Mouse (Mus musculus): ENCODE data around the gene Fam189a2.

Fam189a2 gene

DNA sequence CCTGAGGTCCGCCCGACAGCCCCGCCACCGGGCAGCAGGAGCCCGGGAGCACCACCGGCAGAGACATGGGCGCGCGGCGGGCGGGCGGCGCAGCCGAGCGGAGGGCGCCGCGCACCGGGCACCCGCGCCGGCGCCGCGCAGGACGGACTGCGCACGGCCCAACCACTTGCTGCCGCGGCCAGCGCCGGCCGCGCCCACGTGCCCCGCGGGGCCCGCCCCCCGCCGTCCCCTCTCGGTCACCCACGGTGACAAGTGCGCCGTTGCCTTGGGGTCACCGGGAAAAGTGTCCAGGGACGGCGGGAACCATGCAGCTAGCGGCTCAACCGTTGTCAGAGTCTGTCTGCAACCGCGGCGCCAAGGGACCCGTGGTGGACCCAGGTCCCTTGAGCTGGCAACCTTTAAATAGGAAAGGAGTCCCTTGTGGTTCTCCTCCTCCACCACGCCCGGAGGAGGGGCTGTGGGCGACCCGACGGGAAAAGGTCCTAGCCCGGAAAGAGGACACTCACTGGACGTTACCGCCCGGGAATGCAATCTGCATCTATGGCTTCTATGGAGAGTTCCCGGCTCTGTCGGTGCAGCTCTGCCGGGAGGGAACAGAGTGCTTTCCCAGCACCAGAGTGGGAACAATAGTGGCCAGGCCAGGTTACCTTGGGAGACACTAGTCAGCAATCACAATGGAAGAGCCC is at the start of gene Fam189a2:
Gene Fam189a2, minus strand, starts transcription at position 149 of the 686 bp plus-strand sequence.
- no peak for DNase-seq

DNA sequence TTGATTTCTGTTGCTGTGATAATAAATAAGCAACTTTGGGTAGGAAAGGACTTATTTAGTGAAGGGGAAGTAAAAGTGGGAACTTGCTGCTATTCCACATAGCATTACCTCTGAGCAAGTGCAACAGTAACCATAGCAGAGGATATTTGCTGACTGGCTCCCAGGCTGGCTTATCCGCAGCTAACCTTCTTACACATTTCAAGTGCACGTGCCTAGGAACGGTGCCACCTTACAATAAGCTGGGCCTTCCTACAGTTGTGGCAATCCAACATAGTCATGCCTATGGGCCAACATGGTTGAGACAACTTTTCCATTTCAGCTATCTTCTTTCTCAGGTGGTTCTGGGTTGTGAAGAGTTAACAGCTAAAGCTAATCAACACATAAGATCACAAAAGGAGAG is 46.8 kb upstream of the Fam189a2 start:
- DNase-seq: no peak

DNA sequence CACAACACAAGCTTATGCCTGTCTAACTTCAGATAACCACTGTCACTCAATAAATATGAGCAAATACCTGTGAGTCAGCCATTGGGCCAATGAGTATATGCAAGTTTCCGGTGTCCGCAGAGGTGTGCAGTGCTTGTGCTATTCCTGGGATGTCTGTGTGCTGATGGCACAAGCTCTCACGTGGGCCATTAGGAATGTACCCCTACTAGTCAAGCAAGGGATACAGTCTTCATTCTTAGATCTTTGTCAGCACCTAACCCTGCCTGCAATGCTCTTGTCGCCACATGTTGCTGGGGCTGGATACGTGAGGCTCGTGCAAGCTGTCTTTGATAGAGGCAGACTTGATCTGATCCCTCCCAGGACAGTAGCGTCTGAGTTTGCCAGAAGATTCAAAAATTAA is 45.7 kb upstream of the Fam189a2 start:
- DNase-seq: no peak

DNA sequence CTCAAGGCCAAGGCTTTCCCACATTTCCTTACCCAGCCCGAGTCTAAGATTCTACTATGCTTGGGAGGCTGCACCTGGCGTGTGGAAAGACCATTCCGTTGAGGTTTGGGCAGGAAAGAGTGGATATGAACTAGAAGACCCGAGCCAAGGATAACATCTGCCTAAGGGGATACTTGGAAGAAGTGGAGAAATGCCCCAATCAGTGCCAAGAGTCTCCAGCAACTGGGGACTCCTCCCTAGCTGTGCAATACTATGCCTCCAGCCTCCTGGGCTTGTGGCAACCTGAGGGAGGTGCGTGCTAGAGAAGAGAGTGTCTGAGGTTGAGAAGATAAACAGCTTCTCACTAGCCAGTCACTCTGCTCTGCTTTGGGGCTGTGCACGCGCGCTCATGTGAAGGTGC is 45.1 kb upstream of the Fam189a2 start:
- no peak for DNase-seq

DNA sequence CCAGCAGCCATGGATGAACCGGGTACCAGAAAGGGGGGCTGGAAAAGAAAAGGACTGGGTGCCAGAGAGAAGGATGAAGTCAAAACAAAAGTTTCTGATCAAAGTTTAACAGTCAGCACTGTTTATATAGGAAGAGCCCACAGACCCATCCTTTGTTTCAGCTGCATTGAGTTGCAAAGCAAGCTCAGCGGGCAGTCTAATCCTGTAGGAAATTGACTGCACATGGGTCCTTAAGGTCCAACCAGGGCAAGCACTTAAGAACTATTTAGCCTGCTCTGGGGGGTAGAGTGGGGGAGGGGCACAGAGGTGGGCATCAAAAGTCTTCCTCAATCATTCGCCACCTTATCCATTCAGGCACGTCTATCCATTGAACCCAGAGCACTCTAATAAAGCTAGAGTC is 42.3 kb upstream of the Fam189a2 start:
- DNase-seq: no peak

DNA sequence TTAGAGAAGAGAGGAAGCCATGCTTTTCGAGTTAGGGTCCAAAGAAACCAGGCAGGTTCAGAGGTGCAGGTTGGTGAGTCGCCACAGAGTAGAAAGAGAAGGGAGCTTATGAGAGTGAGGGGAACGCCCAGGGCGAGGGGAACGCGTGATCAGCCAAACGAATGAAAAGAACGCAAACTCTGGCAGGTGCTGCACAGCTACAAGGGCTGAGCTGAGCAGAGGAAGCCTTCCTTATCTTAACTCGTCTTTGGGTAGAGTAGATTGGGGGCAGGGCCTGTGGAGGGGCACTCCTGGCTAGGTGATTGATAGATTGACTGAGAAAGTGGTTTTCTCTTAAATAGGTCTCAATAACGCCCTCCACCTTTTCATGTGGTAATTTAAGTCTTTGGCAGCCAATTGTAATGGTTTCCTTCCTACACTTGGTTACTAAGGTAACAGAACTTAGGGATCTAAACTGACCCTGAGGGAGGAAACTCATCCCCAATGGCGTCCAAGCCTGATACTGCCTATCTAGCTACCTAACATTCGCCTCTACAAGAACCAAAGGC is 33.6 kb upstream of the Fam189a2 start:
- DNase-seq: no peak

DNA sequence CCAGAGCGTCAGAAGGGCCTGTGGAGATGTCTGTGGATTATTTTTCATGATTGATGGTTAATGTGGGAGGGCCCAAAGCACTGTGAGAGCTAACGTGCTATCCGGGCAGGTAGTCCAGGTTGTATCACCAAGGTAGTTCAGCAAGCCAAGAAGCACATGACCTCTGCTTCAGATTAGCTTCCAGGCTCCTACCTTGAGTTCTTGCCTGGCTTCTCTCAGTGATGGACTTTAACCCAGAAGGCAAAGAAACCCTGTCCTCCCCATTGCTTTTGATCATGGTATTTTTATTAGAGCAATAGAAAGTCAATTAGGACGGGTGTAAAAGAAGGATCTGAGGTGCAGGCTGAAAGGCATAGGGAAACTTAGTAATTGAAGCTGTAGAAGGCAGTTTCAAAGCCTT is 32.8 kb upstream of the Fam189a2 start:
- no peak for DNase-seq

DNA sequence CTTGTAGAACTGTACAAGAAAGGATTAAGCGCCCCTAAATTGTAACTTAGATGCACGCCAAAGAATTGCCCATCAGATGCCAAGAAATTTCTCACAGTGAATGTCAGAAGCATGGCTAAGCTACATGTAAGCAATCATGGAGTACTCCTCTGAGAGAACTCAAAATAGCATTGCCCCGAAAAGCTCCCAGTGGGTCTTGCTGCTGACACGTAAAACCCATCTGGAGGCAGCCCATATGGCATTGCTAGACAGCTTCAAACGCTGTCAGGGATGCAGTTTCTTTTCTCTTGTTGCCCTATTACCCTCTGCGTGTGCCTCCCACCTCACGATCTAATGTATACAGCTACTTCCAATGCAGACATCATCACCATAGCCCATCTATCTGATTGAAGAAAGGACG is 28.0 kb upstream of the Fam189a2 start:
- no peak for DNase-seq

DNA sequence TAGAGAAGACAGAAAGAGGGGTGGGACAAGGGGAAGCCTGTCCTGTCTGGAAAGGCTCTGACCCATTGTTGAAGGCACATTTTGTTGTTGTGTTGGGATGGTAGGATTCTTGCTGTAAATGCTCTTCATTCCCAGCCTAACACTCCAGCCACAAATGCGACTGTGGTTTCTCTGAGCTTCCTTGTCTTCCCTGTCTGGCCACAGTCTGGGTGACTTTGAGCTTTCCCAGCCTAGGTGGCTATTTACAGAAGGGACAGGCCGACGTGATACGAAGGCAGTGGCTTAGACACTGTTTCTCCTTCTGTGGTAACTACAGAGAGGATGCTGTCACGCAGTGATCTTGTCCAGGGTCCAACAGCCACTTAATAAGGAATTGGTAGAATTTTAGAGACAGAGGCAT is 27.2 kb upstream of the Fam189a2 start:
- DNase-seq: no peak

DNA sequence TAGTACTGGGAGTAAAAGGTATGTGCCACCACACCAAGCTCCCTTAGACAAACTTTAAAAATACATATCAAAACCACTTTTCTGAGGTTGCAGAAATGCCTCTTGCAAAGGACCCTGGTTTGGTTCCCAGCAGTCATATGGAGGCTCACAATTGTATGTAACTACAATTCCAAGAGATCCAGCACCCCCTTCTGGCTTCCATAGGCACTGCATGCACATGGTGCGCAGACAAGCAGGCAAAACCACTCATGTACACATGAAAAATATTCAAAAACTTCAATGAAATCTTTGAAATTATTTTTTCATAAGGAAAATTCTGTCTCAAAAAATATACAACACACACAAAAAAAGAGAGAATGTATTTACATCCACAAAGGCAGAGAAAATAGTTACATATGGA is 26.1 kb upstream of the Fam189a2 start:
- no peak for DNase-seq

DNA sequence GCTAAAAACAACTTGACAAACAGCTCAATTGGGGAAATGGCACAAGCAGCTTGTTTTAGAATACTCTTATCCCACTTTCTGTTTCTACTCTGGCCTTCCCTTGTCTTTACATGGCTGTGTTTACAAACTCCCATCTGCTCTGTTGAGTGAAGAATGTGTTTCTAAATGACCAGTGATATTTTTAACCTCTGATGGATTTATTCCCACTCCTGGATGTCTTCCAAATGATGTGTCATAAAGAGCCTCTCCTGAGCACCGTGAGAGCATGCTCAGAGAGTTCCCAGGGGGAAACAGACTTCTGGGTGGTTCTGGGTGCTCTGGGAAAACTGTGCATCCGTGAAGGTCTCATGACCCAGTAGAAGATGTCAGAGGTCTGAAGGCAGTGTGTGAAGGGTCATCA is 24.1 kb upstream of the Fam189a2 start:
- DNase-seq: no peak

DNA sequence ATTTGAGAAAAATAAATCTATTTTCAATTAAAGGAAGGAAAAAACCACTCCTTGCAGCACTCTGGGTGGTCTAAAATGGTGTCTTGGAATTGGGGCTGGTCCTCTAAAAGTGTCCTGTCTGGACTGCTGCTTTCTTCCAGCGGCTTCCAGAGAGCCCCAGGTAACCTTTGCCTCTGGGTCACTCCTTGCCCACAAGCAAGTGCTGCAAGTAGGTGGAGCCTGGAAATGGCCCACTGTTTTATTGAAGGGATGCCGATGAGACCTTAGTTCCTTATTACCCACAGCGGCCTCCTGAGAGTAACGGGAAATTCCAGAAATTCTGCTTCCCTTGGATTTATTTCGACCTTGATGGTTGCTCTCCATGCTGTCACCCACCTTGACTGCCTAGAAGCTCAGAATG is 23.4 kb upstream of the Fam189a2 start:
- DNase-seq: no peak

DNA sequence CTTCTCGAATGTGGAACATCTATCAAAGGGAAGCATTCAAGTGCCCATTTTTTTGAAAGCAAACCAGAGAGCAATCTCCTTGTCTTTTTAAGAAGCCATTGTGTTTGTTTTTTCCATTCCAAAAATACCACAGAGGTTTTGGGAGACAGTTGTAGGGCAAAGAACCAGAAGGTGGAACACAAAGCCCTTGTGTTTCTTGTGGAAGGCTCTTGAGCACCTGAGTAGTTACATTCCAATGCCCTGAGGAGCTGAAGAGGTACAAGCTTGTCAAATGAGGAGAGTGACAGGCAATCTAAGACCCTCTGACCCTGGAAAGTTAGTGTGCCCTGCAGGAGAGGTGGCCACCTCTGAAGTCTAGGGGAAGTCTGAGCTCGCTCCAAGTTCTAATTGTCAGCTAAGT is 19.7 kb upstream of the Fam189a2 start:
- DNase-seq: no peak

DNA sequence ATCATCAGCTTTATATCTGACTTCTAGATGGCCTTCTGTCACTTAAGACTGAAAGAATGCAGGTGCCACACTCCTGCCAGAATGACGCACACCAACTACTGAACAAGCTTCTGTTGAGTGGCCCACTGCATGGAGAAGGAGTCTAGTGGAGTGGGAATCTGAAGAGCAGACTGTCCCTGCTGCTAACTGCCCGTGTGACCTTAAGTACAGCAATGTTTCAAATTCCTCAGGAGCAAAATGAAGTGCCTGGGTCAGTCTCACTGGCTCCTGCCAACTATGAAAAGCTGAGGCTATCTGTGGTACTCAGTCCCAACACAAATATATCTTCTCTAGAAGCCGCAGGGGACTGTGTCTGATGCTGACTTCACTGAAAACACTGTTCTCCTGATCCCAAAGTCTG is 18.5 kb upstream of the Fam189a2 start:
- no peak for DNase-seq

DNA sequence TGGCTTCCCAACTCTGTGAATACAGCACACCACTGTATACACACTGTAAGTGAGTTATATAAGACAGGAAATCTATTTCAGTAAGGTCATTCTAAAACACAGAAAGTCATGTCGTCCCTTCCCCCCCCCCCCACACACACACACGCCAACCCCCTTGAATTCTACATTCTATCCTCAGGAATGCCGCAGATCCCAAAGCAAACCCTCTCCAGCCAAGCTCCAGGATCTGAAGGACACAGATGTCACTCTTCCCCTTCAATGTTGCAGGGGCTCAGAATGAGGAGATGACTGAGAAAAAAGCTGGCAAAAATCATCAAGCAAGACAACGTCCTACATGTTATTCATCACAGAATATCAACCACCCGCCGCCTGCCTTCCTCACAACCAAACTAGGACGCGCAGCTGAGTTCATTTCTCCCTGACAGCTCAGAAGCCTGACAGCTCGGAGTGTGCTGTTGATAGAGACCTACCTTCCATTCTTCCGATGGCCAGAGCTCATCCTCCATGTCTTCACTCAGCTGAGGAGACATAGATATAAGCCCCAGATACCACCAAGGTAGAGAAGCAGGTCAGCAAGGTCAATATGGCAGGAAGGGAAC is 15.7 kb upstream of the Fam189a2 start:
- no peak for DNase-seq

DNA sequence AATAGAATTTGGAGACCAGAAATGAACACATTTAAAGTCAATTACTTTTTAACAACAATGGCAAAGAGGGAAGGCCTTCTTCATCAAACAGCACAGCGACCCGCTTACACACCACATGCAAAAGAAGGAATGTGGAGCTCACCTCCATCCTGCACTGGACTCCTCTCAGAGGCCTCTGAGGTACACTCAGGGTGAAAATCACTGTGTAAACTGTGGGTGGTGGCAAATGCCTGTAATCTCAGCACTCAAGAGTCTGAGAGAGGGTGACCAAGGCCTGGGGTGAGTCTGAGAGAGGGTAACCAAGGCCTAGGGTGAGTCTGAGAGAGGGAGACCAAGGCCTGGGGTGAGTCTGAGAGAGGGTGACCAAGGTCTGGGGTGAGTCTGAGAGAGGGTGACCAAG is 11.6 kb upstream of the Fam189a2 start:
- no peak for DNase-seq

DNA sequence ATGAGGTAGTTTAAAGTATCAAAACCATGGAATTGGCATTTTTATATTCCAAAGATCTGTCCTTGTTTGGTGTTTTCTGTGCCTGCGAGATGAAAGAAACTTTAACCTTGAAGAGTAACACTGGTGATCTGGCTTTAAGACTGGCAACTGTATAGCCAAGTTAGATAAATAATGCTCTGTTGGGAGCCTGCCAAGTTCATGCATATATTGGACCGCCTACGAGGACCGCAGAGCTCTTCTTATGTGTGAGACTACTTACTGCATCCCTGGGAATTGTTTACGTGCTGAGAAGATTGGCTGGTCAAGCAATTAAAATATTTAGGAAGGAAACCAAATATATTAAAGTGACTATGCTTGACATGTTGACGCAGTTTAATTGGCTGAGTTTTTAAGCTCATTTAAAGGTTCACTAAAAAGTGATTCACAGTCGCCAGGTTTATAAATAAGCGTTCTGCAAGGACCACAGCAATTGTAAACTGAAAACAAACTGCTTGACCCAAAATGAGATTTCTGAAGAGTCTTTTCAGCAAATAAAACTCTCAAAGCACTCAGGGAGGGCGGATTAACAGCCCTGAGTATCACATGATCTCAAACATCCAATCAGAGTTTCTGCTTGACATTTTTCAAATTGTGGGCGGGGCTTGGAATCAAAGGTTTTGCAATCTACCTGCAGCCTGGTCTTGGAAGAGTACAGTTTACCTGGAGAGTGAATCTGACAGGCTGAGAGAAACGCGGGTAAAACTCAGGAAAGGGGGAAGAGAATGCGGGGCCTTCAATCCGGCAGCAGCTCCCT is 8.4 kb upstream of the Fam189a2 start:
- no peak for DNase-seq

DNA sequence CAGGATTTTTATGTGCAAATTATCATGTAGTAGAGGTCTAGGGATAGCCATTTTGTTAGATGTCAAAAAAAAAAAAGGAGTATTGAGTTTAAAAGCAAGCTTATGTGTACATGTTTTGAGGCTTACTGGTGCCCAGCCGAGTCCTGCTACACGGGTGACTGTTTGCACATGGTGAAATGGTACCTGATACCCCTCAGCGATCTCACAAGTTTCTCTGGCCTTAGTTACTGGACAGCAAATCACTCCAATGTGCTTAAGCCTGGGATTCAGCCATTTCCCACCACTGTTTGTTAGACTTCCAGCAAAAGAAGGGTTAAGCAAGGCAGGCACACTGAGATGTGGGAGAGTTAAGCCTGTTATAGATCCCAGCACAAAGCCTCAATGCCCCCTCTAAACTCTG is 3.5 kb upstream of the Fam189a2 start:
- no peak for DNase-seq

DNA sequence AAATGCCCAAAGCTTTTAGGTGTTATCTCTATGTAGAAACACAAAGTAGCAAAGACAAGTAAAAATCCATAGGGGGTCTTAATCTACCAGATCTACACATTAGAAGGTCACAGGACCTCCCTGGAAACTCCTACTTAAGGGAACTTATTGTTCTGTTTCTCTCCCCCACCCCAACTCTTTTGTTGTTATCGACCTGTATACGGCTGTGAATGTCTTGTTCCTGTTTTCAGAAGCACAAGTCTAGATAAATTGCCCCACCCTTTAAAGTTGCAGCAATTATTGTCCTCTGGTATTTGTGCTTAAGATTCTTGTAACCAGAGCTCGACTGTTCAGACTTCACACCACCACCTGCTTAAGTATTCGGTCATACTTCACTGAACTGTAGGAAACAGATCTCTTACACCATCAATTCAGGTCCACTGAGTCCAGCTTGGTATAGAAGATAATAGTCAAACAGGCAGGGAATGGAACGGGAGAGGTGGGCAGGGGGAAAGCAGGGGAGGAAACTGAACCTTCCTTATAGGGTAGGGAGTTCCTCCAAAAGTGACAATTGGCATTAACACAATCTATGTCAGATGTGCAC is 1.9 kb upstream of the Fam189a2 start:
- no peak for DNase-seq

DNA sequence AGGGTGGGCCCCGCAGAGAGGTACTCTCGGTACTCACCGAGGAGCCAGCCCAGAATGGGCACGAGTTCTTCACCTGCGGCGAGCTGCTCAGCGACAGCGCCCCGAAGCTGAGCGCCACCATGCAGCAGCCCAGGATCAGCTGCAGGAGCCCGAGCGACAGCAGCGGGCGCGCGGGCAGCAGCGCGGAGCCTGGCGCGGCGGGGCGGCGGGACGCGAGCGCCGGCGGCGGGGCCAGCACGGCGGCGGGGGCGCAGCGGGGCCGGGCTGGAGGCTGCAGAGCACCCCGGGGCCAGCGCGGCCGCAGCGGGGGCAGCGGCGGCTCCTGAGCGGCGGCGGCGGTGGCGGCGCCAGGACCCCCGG is 328 bp downstream of the Fam189a2 start:
- DNase-seq: no peak

DNA sequence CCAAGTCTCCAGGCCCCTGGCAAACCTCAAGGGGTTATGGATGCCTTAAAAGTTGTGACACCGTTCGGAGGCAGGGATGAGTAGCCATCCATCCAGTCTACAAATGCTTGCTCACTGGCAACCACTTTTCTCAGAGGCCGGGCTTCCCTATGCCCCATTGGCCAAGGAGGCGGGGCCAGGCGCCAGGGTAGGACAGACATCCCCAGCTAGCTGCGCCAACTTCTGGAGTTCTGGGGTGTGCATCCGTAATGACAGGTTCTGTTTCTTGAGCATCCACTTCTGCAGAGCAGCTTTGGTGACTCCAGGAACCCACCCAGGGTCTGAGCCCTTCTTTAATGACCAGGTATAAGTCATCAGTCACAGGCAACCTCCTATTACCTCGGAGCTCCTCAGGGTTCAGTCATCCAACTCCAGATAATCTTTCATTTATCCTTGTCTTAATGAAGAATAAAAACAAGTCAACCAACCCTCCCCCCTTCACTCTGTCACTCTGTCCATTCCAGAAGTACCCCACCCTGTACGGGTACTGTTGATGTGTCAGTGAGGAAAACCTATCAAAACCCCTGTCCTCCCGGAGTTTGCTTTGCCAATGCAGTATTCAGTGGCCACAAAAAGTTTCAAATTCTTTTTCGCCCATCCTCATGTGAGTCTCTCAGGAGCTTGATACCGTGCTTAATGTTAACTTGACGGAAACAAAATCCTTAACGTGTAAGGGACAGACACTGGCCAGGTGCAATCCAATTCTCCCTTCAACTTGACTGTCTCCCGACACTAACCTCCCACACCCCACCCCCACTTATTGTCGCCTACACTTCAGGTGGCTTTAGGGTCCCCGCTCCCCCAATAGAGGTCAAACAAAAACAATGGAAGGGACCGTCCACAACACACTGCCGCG is 956 bp downstream of the Fam189a2 start:
- no peak for DNase-seq

DNA sequence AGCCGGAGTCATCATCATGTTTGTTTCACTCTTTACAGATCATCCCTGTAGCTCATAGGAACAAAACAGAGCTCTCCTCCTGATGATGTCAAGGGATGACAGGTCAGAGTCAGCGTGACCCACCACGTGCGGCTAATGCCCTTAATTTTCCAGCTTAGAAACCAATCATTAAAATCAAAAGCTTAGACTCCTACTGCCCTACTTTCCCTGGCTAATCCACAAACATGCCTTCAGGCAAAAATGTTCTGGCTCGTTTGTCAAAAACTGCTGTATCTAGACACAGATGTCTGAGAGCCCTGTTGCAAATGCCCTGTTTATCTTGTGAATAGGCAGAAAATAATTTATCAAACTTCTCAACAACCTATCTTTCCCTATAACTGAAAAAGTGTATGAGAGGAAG is 4.9 kb downstream of the Fam189a2 start:
- DNase-seq: no peak

DNA sequence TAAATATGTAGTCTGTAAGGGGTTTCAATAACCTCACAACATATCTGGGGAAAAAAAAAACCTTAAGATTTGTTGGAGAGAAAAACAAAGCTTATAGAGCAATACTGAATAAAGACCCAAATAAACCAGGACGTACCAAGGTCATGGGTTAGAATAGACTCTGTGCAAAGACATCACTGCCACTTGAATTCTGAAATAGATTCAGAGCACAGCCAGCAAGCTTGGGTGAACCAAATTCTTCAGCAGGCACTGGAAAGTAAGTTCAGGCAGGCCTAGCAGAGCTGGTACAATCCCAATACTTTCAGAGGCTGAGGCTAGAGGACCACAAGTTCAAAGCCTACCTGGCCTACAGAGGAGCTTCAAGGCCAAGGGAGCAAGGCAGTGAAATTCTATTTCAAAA is 6.2 kb downstream of the Fam189a2 start:
- DNase-seq: no peak

All from spleen, adult 18-20 months (tissue).